Mouse (Mus musculus) 416B (cell line): ENCODE results near the gene Gpd1l.
"Not testable (repeated sequence)": the region's sequence is repeated elsewhere in the genome, so short reads cannot be mapped to it uniquely, and the experiment has no call there.

Experiments used
- DNase-seq: peaks from one replicate; pipeline ENCODE4 v3.0.0; 2011; ENCODE audit warnings: low read depth

Gpd1l gene

GRCm38 (mm10) chr9:114933723-114934171 is at the start of gene Gpd1l:
Gpd1l (minus strand) TSS chr9:114933987.
- DNase-seq: peak; percentile 94

- DNase-seq: no peak
Measured at GRCm38 (mm10) chr9:114982689-114983360, 49.0 kb upstream of the Gpd1l start, which contains the start of gene Rps27rt. Rps27rt (minus strand) TSS chr9:114982739.

GRCm38 (mm10) chr9:114979969-114980368 is 46.2 kb upstream of the Gpd1l start:
- no peak for DNase-seq

- DNase-seq: no peak
Measured at GRCm38 (mm10) chr9:114978281-114979111, 44.7 kb upstream of the Gpd1l start, which contains the start of gene Osbpl10. Osbpl10 (plus strand) TSS chr9:114978569.

GRCm38 (mm10) chr9:114977461-114978280 is 43.9 kb upstream of the Gpd1l start:
- no peak for DNase-seq

GRCm38 (mm10) chr9:114966286-114966685 is 32.5 kb upstream of the Gpd1l start:
- not testable (repeated sequence) for DNase-seq

- DNase-seq: no peak
Measured at GRCm38 (mm10) chr9:114964093-114964492, 30.3 kb upstream of the Gpd1l start.

- DNase-seq: no peak
Measured at GRCm38 (mm10) chr9:114960844-114961243, 27.1 kb upstream of the Gpd1l start.

- no peak for DNase-seq
Measured at GRCm38 (mm10) chr9:114960043-114960789, 26.4 kb upstream of the Gpd1l start.

- peak; percentile 53 for DNase-seq
Measured at GRCm38 (mm10) chr9:114956945-114957344, 23.2 kb upstream of the Gpd1l start.

- no peak for DNase-seq
Measured at GRCm38 (mm10) chr9:114955340-114955739, 21.6 kb upstream of the Gpd1l start.

- DNase-seq: peak; percentile 28
Measured at GRCm38 (mm10) chr9:114952866-114953265, 19.1 kb upstream of the Gpd1l start.

GRCm38 (mm10) chr9:114948395-114948794 is 14.6 kb upstream of the Gpd1l start:
- DNase-seq: peak; percentile 97

GRCm38 (mm10) chr9:114945576-114945975 is 11.8 kb upstream of the Gpd1l start:
- DNase-seq: no peak

- DNase-seq: no peak
Measured at GRCm38 (mm10) chr9:114944642-114945041, 10.9 kb upstream of the Gpd1l start.

GRCm38 (mm10) chr9:114936687-114937086 is 2.9 kb upstream of the Gpd1l start:
- no peak for DNase-seq

GRCm38 (mm10) chr9:114935321-114935720 is 1.5 kb upstream of the Gpd1l start:
- no peak for DNase-seq

- no peak for DNase-seq
Measured at GRCm38 (mm10) chr9:114934231-114934630, 444 bp upstream of the Gpd1l start.

GRCm38 (mm10) chr9:114933037-114933722 is 607 bp downstream of the Gpd1l start:
- DNase-seq: no peak

- DNase-seq: peak; percentile 67
Measured at GRCm38 (mm10) chr9:114932607-114933006, 1.2 kb downstream of the Gpd1l start.
